Mouse (Mus musculus) lung, embryonic 14.5 days (tissue): ENCODE results near the gene Scfd1. TPM values are rescaled to one million over a fixed set of nuclear protein-coding genes. Genes with fewer than 3 reads are reported as not detected.

Experiments used
- ATAC-seq: fragments of 200-750 bp; cut with Nextera tagmentation; 2 replicates; pipeline ENCODE4 v1.8.0; 2017; ENCODE audit warnings: mild to moderate bottlenecking, moderate TSS enrichment, moderate library complexity; ENCODE audit not compliant: insufficient read depth
- DNase-seq: peaks from one replicate; pipeline ENCODE4 v3.0.0-alpha.2; 2015
- H3K27ac ChIP-seq: fragments of 300-500 bp; sonication (generic); 2 replicates; pipeline ENCODE4 v1.5.1; 2014; ENCODE audit warnings: low read depth, mild to moderate bottlenecking, moderate library complexity
- H3K27me3 ChIP-seq: fragments of 300-500 bp; sonication (generic); 2 replicates; pipeline ENCODE4 v1.6.1; 2014; ENCODE audit warnings: low read length, control low read depth; ENCODE audit not compliant: insufficient read depth
- H3K36me3 ChIP-seq: fragments of 300-500 bp; sonication (generic); 2 replicates; pipeline ENCODE4 v1.6.1; 2014; ENCODE audit warnings: control low read depth; ENCODE audit not compliant: insufficient read depth
- H3K4me1 ChIP-seq: fragments of 300-500 bp; sonication (generic); 2 replicates; pipeline ENCODE4 v1.6.1; 2014; ENCODE audit warnings: antibody characterized with exemption, control low read depth; ENCODE audit not compliant: insufficient read depth
- H3K4me2 ChIP-seq: fragments of 300-500 bp; sonication (generic); 2 replicates; pipeline ENCODE4 v1.6.1; 2014; ENCODE audit warnings: mild to moderate bottlenecking
- H3K4me3 ChIP-seq: fragments of 300-500 bp; sonication (generic); 2 replicates; pipeline ENCODE4 v1.5.1; 2014; ENCODE audit warnings: low read depth, low read length
- H3K9ac ChIP-seq: fragments of 300-500 bp; sonication (generic); 2 replicates; pipeline ENCODE4 v1.6.1; 2014
- H3K9me3 ChIP-seq: fragments of 300-500 bp; sonication (generic); 2 replicates; pipeline ENCODE4 v1.6.1; 2016; ENCODE audit warnings: low read depth, low read length, control low read depth
- CTCF ChIP-seq: IDR thresholded peaks from 2 replicates; pipeline ENCODE4 v1.5.1; 2016; ENCODE audit warnings: antibody characterized with exemption, low read depth
- WGBS: fragments of 180-500 bp; shearing (Covaris S2); extraction: QIAGEN DNeasy Blood & Tissue Kit; methylation state at CpG from one replicate; pipeline ENCODE4 v1.1.7; 2014; 5-methylcytosine and 5-hydroxymethylcytosine counted together
- polyA plus RNA-seq: library from polyadenylated mRNA; unstranded; fragments of >200 nt; fragmentation: Nextera tagmentation; extraction: Ambion mirVana; gene quantifications from 2 replicates; pipeline ENCODE4 v1.2.1, GENCODE M21; 2014

The Scfd1 gene
- 81.5 and 85.3 TPM in 2 replicates for polyA plus RNA-seq

DNA sequence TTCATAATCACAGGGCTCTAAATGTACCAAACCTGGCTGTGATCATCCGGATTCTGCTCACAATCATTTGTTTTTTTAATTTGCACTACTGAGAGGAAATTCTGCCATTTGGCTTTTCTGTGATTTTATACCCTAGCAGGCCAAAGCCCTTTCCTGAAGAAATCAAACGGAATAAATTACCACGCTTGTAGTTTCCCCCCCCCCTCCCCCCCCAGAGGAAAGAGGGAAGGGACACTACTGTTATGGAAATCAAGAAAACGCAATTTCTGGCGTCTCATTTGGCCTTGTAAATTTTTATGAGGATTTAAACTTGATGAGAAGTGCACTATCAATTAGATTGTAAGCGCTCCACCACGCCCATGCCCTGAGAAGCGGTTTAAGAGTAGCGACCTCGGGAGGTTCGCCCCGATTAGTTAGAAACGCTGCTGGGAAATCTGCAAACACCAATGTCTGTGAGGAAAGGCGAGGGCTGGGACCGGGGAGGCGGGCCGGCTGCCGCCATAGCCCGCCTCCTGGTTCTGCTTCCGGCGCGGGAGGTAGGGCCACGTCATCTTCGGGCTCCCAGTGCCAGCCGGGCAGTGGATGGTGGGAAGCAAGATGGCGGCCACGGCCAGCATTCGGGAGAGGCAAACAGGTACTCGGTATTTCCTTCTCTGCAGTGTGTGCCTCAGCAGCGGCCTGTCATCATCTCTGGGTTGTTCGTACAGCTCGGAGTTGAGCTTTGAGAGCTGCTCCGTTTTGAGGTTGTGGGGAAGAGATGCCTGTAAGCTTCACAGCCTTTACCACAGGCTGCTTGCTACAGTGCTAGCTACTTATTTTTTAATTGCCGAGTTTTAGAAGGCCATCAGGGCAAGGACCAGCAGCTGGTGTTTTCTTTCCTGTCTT is at the start of gene Scfd1:
Gene Scfd1 (plus strand): TSS at position 508 of the 885 bp plus-strand sequence.
- Histone ChIP-seq H3K9me3 (no peaks in the 10 kb centered on the region), H3K9ac (peak within 1 kb of the TSS; percentile 86), H3K4me2 (peak within 1 kb of the TSS; percentile 72), H3K4me3 (peak within 1 kb of the TSS; percentile 76), H3K36me3 (peaks cover 27% of the 10 kb centered on the region), H3K27ac (peak within 1 kb of the TSS; percentile 84), H3K4me1 (no peaks in the 10 kb centered on the region), H3K27me3 (no peaks in the 10 kb centered on the region)
- WGBS: under 1% methylated on average over 34 of the region's 34 CpGs
- ATAC-seq (peak; percentile 100), DNase-seq (peak; percentile 97)
- no peak for TF ChIP-seq CTCF

DNA sequence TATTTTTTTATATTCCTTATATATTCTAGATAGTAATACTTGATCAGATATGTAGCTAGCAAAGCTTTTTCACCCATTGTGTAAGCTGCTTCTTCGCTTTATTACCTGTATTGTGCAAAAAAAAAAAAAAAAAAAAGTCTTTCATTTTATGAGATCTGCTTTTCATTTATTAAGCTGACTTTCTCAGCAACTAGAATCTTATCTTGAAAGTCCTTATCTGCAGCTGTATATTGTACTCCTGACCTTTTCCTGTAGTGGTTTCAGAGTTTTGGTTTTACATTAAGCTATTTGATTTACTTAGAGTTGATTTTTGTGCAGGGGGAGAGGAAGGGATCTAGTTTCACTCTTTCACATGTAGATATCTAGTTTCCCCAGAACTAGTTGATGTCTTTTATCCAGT is 40.3 kb upstream of the Scfd1 start:
- WGBS: 74% methylated on average over 1 of the region's 1 CpGs
- no peak for ATAC-seq
- Histone ChIP-seq H3K9me3 (no peaks in the 10 kb centered on the region), H3K27ac (no peak overlapping the region), H3K4me2 (no peak overlapping the region), H3K27me3 (no peaks in the 10 kb centered on the region), H3K4me1 (no peaks in the 10 kb centered on the region), H3K9ac (no peak overlapping the region), H3K36me3 (no peaks in the 10 kb centered on the region), H3K4me3 (no peak overlapping the region)
- no peak for TF ChIP-seq CTCF
- no peak for DNase-seq

DNA sequence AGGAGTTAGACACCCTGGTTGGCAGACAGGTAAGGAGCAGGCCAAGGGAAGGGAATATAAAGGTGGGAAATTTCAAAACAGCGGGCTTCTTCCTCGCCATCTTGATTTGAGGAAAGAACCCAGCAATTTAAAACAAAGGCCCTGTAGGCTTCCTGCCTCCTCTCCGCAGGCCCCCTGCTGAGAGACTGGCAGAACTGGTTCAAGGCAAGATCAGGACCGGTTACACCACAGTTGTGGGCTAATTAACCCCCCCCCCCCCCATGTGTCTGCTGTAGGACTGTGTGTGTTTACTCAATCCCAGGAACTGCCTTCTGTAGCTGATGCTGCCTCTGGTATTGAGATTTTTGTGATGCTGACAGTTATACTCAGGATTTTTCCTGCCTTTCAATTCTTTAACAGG is 31.2 kb upstream of the Scfd1 start:
- ATAC-seq: no peak
- H3K27ac ChIP-seq: no peak overlapping the region
- DNase-seq: peak; percentile 36
- TF ChIP-seq CTCF: no peak
- H3K9ac ChIP-seq: no peak overlapping the region
- WGBS: 44% methylated on average over 4 of the region's 4 CpGs
- no peaks in the 10 kb centered on the region for H3K27me3 ChIP-seq
- H3K9me3 ChIP-seq: no peaks in the 10 kb centered on the region
- no peak overlapping the region for H3K4me2 ChIP-seq
- no peaks in the 10 kb centered on the region for H3K36me3 ChIP-seq
- H3K4me3 ChIP-seq: no peak overlapping the region
- H3K4me1 ChIP-seq: 0 out of 2 replicates have a peak, but pooled peaks cover 7% of the 10 kb centered on the region

DNA sequence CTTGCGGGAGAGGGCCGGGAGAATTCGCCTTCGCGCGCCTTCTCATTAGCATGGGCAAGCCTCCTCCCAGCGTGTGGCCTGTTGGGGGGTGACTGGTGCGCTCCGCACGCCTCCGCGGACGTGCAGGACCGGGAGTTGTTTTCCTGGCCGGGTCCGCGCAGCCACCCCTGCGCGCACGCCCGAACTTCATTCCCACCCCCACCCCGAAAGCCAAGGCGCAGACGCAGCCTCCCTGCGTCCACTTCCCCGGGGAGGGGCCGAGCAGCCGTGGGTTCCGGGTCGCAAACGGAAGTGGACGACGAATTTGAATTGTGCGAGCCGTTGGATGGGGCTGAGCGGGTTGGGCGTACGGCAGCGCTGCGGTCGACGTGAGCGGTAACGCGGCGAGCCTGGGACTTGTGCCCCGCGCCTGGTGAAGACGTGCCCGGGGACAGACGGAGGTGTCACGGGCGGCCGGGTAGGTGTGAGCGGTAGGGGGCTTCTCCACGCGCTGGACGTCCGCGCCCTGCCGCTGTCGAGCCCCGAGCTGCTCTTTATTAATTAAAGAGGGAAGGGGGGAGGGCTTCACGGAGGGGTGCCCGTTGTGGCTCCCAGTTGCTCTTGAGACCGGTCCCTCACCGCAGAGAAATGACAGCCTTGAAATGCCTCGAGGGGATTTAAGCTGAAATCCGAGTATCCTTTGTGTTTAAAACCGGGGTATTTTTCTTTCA is 29.2 kb upstream of the Scfd1 start, which contains the start of gene G2e3:
Gene G2e3 (plus strand): TSS at position 74 of the 710 bp plus-strand sequence.
- peak; percentile 97 for ATAC-seq

DNA sequence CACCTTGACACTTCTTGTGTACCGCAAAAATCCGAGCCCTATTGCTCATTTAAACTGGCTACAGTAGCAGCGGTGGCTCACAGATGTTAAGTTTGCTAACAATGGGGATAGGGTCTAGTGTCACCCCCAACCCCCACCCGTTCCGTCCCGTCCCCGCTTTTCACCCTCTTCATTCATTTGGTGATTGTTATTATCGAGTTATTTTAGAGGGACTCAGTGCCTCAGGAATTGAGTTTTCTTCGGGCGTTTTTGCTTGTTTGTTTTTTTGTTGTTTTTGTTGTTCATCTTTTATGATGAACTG is 28.7 kb upstream of the Scfd1 start:
- TF ChIP-seq CTCF: no peak
- peak overlapping the region; percentile 70 for H3K4me3 ChIP-seq
- 0 out of 2 replicates have a peak, but pooled peaks cover 7% of the 10 kb centered on the region for H3K4me1 ChIP-seq
- H3K4me2 ChIP-seq: peak overlapping the region; percentile 71
- peak overlapping the region; percentile 97 for H3K27ac ChIP-seq
- ATAC-seq (peak; percentile 23; the same call in 1 of the 2 replicates), DNase-seq (peak; percentile 9)
- H3K36me3 ChIP-seq: peaks cover 19% of the 10 kb centered on the region
- no peaks in the 10 kb centered on the region for H3K27me3 ChIP-seq
- H3K9ac ChIP-seq: peak overlapping the region; percentile 89
- WGBS: under 1% methylated on average over 10 of the region's 10 CpGs
- H3K9me3 ChIP-seq: no peaks in the 10 kb centered on the region

More for the DNA sequence above, 29.2 kb upstream of the Scfd1 start, which contains the start of gene G2e3:
- peak; percentile 96 for DNase-seq
- under 1% methylated on average over 70 of the region's 70 CpGs for WGBS
- no peak for TF ChIP-seq CTCF
- Histone ChIP-seq H3K27me3 (no peaks in the 10 kb centered on the region), H3K4me2 (peak within 1 kb of the TSS; percentile 71), H3K27ac (peak within 1 kb of the TSS; percentile 97), H3K4me3 (peak within 1 kb of the TSS; percentile 70), H3K9ac (peak within 1 kb of the TSS; percentile 89), H3K4me1 (0 out of 2 replicates have a peak, but pooled peaks cover 7% of the 10 kb centered on the region), H3K9me3 (no peaks in the 10 kb centered on the region), H3K36me3 (peaks cover 14% of the 10 kb centered on the region)

DNA sequence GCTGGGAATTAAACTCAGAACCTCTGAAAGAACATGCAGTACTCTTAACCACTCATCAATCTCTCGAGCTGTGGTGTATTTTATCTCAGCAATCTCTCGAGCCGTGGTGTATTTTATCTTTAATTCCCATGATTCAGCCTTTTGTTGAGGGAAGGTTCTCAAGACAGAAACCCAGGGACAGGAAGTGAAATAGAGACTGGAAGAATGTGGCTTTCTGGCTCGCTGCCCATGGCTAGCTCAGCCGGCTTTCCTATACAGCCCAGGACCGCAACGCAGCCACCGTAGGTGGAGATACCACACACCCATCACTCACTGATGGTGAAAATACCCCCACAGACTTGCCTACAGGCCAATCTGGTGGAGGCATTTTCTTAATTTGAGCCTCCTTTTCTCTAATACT is 22.0 kb upstream of the Scfd1 start:
- Histone ChIP-seq H3K4me3 (no peak overlapping the region), H3K36me3 (peaks cover 78% of the 10 kb centered on the region), H3K9ac (no peak overlapping the region), H3K4me1 (0 out of 2 replicates have a peak, but pooled peaks cover 4% of the 10 kb centered on the region), H3K9me3 (no peaks in the 10 kb centered on the region), H3K27ac (no peak overlapping the region), H3K27me3 (no peaks in the 10 kb centered on the region), H3K4me2 (no peak overlapping the region)
- DNase-seq (peak; percentile 40), ATAC-seq (no peak)
- TF ChIP-seq CTCF: no peak
- WGBS: 70% methylated on average over 8 of the region's 8 CpGs

DNA sequence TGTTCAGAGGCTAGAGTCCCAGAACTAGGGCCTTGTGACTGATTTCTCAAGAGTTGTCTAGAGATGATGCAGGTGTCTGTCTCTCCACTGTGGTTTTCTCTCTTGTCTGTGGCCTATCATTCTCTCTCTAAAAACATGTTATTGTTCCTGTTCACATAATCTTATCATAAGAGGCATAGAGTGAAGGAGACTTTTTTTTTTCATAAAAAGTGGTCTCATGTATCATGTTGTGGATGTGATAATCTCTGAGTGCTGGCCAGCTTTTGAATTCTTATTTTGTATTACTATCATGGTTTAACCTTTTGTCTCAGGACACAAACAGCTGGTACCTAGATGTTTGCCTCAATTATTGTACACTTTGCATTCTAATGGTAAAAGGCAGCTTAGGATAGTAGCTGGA is 16.0 kb upstream of the Scfd1 start:
- no peak overlapping the region for H3K4me2 ChIP-seq
- ATAC-seq: no peak
- no peak overlapping the region for H3K9ac ChIP-seq
- no peak for DNase-seq
- no peaks in the 10 kb centered on the region for H3K4me1 ChIP-seq
- H3K9me3 ChIP-seq: no peaks in the 10 kb centered on the region
- H3K36me3 ChIP-seq: peaks cover 86% of the 10 kb centered on the region
- H3K27me3 ChIP-seq: no peaks in the 10 kb centered on the region
- H3K27ac ChIP-seq: no peak overlapping the region
- H3K4me3 ChIP-seq: no peak overlapping the region
- TF ChIP-seq CTCF: no peak
